Comparison of ENCODE assay signal across 23 mouse cellular contexts in the genomic region with DNA sequence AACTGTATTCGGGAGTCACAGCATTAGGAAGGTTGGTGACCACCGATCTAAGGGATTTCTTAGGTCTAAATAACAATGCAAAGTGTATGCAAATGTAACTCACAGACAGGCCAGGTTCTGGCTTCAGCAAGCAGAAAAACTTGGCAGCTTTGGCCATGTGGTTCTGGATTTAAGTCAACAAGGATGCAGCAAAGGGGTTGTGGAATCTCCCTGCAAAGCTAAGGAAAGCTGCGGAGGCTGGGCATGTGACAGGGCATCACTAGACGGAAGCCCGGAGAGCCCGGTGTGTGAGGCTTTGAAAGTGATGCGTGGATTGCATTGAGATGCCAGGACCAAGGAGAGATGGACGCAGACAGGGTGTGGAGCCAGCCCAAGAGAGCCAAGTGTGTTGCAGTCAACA.
"Had no signal": no experiment of that assay in that cellular context is flagged by ENCODE, and none has a peak within 500 bp of the region (broad histone marks: within the 10 kb centered on the region; RNA-seq: fewer than 3 reads in every experiment).

No protein-coding gene starts in this region.

- H3K27ac ChIP-seq: embryonic facial prominence, embryonic 10.5 days; embryonic facial prominence, embryonic 12.5 days; embryonic facial prominence, embryonic 13.5 days; embryonic facial prominence, embryonic 15.5 days; forebrain, embryonic 10.5 days; forebrain, embryonic 12.5 days; forebrain, embryonic 13.5 days; forebrain, embryonic 15.5 days; gastrocnemius, adult 2 months; heart, adult 2 months; heart, embryonic 10.5 days had no signal

- DNase-seq: cerebellum, adult 9-10 months; cerebellum, adult 9-11 months; cerebellum, postnatal 36 days; embryo, embryonic 11 days; forebrain, postnatal 0 days; gastrocnemius, adult 2 months; gastrocnemius, postnatal 10 days; gastrocnemius, postnatal 14 days; gastrocnemius, postnatal 25 days; gastrocnemius, postnatal 36 days; heart, adult 11 months; heart, adult 18-20 months; heart, adult 2 months had no signal

- H3K4me1 ChIP-seq: embryonic facial prominence, embryonic 10.5 days; embryonic facial prominence, embryonic 12.5 days; embryonic facial prominence, embryonic 13.5 days; embryonic facial prominence, embryonic 15.5 days; heart, embryonic 10.5 days had no signal

- H3K4me3 ChIP-seq: embryonic facial prominence, embryonic 10.5 days; embryonic facial prominence, embryonic 12.5 days; embryonic facial prominence, embryonic 13.5 days; embryonic facial prominence, embryonic 15.5 days; erythroblast, embryonic 14.5 days; forebrain, embryonic 10.5 days; forebrain, embryonic 12.5 days; forebrain, embryonic 13.5 days; forebrain, embryonic 15.5 days; gastrocnemius, adult 2 months; heart, adult 2 months; heart, embryonic 10.5 days had no signal

- H3K27me3 ChIP-seq: embryonic facial prominence, embryonic 12.5 days; embryonic facial prominence, embryonic 13.5 days; embryonic facial prominence, embryonic 15.5 days; forebrain, embryonic 12.5 days; forebrain, embryonic 13.5 days; forebrain, embryonic 15.5 days had no signal
